Mouse (Mus musculus) embryonic fibroblast, embryonic 13.5 days (primary cell): ENCODE measurements around the gene Maats1.

Experiments
- CTCF ChIP-seq: IDR thresholded peaks from 2 replicates; pipeline ENCODE4 v1.5.1; 2011; ENCODE audit warnings: mild to moderate bottlenecking, control low read depth, low read length, moderate library complexity, borderline replicate concordance; ENCODE audit not compliant: insufficient read depth
- POLR2A ChIP-seq: IDR thresholded peaks from 2 replicates; pipeline ENCODE4 v1.6.1; 2011; ENCODE audit warnings: low read depth, mild to moderate bottlenecking, control low read depth, low read length, moderate library complexity

- TF ChIP-seq CTCF (no peak), POLR2A (no peak)
Measured at GRCm38 (mm10) chr16:38366231-38366630, 24.3 kb upstream of the Maats1 start.
